Mouse (Mus musculus): Measurements from ENCODE around the gene Tepp. TPM values are rescaled to one million over a fixed set of nuclear protein-coding genes. Genes with fewer than 3 reads are reported as not detected.

The Tepp gene
- polyA plus RNA-seq, 1 experiment from 2014 or later, result 0.83 TPM

- H3K4me2 ChIP-seq (ENCODE audit: low read length), result peak overlapping the region; percentile 90
- H3K27ac ChIP-seq (replicated peaks; ENCODE audit: low read depth, low read length), result peak overlapping the region; percentile 89
- ATAC-seq (ENCODE audit: low FRiP score, low TSS enrichment) (peak; percentile 59), DNase-seq (peak; percentile 81)
- H3K4me3 ChIP-seq (replicated peaks; ENCODE audit: low read depth, low read length), result peak overlapping the region; percentile 83
- H3K36me3 ChIP-seq (ENCODE audit: control insufficient read depth, insufficient read depth, low read length), result no peaks in the 10 kb centered on the region
- no peaks in the 10 kb centered on the region for H3K27me3 ChIP-seq (ENCODE audit: control insufficient read depth, insufficient read depth, low read length)
- peaks cover 24% of the 10 kb centered on the region for H3K4me1 ChIP-seq (ENCODE audit: control insufficient read depth, insufficient read depth, low read length)
- no peaks in the 10 kb centered on the region for H3K9me3 ChIP-seq (ENCODE audit: control insufficient read depth, low read length)
- WGBS, result 1% methylated on average over 62 of the region's 62 CpGs
- H3K9ac ChIP-seq (replicated peaks; ENCODE audit: low read length), result peak overlapping the region; percentile 81
Observed at GRCm38 (mm10) chr8:95352871-95353866, 42.8 kb downstream of the Tepp start.

GRCm38 (mm10) chr8:95354606-95355005, 44.2 kb downstream of the Tepp start:
- ATAC-seq (ENCODE audit: low FRiP score, low TSS enrichment), result no peak
- H3K4me1 ChIP-seq (ENCODE audit: control insufficient read depth, insufficient read depth, low read length), result peaks cover 30% of the 10 kb centered on the region
- H3K4me2 ChIP-seq (ENCODE audit: low read length), result peak overlapping the region; percentile 90
- no peak overlapping the region for H3K4me3 ChIP-seq (replicated peaks; ENCODE audit: low read depth, low read length)
- no peaks in the 10 kb centered on the region for H3K36me3 ChIP-seq (ENCODE audit: control insufficient read depth, insufficient read depth, low read length)
- H3K9ac ChIP-seq (replicated peaks; ENCODE audit: low read length), result no peak overlapping the region
- H3K27ac ChIP-seq (replicated peaks; ENCODE audit: low read depth, low read length), result no peak overlapping the region
- WGBS, result 97% methylated on average over 2 of the region's 2 CpGs
- H3K27me3 ChIP-seq (ENCODE audit: control insufficient read depth, insufficient read depth, low read length), result no peaks in the 10 kb centered on the region
- no peak for DNase-seq
- no peaks in the 10 kb centered on the region for H3K9me3 ChIP-seq (ENCODE audit: control insufficient read depth, low read length)

GRCm38 (mm10) chr8:95358550-95359411, 48.4 kb downstream of the Tepp start:
- Histone ChIP-seq H3K4me1 (ENCODE audit: control insufficient read depth, insufficient read depth, low read length) (peaks cover 30% of the 10 kb centered on the region), H3K9ac (replicated peaks; ENCODE audit: low read length) (no peak overlapping the region), H3K27ac (replicated peaks; ENCODE audit: low read depth, low read length) (no peak overlapping the region), H3K4me2 (ENCODE audit: low read length) (no peak overlapping the region), H3K36me3 (ENCODE audit: control insufficient read depth, insufficient read depth, low read length) (no peaks in the 10 kb centered on the region), H3K9me3 (ENCODE audit: control insufficient read depth, low read length) (no peaks in the 10 kb centered on the region; the same call in 1 of the 2 replicates), H3K4me3 (replicated peaks; ENCODE audit: low read depth, low read length) (no peak overlapping the region), H3K27me3 (ENCODE audit: control insufficient read depth, insufficient read depth, low read length) (no peaks in the 10 kb centered on the region)
- DNase-seq, result no peak
- no peak for ATAC-seq (ENCODE audit: low FRiP score, low TSS enrichment)
- 55% methylated on average over 8 of the region's 8 CpGs for WGBS

- WGBS, result 47% methylated on average over 7 of the region's 7 CpGs
- Histone ChIP-seq H3K4me3 (replicated peaks; ENCODE audit: low read depth, low read length) (no peak overlapping the region), H3K4me2 (ENCODE audit: low read length) (no peak overlapping the region), H3K9me3 (ENCODE audit: control insufficient read depth, low read length) (no peaks in the 10 kb centered on the region; the same call in 1 of the 2 replicates), H3K4me1 (ENCODE audit: control insufficient read depth, insufficient read depth, low read length) (peaks cover 22% of the 10 kb centered on the region), H3K27ac (replicated peaks; ENCODE audit: low read depth, low read length) (peak overlapping the region; percentile 63), H3K36me3 (ENCODE audit: control insufficient read depth, insufficient read depth, low read length) (no peaks in the 10 kb centered on the region), H3K9ac (replicated peaks; ENCODE audit: low read length) (no peak overlapping the region; the same call in 1 of the 2 replicates), H3K27me3 (ENCODE audit: control insufficient read depth, insufficient read depth, low read length) (no peaks in the 10 kb centered on the region)
- DNase-seq, result peak; percentile 47
- ATAC-seq (ENCODE audit: low FRiP score, low TSS enrichment), result no peak
Observed at GRCm38 (mm10) chr8:95360181-95361015, 50.0 kb downstream of the Tepp start.

- no peak for ATAC-seq (ENCODE audit: low FRiP score, low TSS enrichment)
- no peaks in the 10 kb centered on the region for H3K27me3 ChIP-seq (ENCODE audit: control insufficient read depth, insufficient read depth, low read length)
- peaks cover 20% of the 10 kb centered on the region for H3K4me1 ChIP-seq (ENCODE audit: control insufficient read depth, insufficient read depth, low read length)
- no peak overlapping the region for H3K4me2 ChIP-seq (ENCODE audit: low read length)
- H3K36me3 ChIP-seq (ENCODE audit: control insufficient read depth, insufficient read depth, low read length), result no peaks in the 10 kb centered on the region
- WGBS, result 71% methylated on average over 3 of the region's 3 CpGs
- 0 out of 2 replicates have a peak overlapping the region, but pooled peaks have one; percentile 63 for H3K27ac ChIP-seq (replicated peaks; ENCODE audit: low read depth, low read length)
- H3K9ac ChIP-seq (replicated peaks; ENCODE audit: low read length), result no peak overlapping the region
- no peak overlapping the region for H3K4me3 ChIP-seq (replicated peaks; ENCODE audit: low read depth, low read length)
- DNase-seq, result no peak
- H3K9me3 ChIP-seq (ENCODE audit: control insufficient read depth, low read length), result no peaks in the 10 kb centered on the region; the same call in 1 of the 2 replicates
Observed at GRCm38 (mm10) chr8:95361016-95361341, 50.6 kb downstream of the Tepp start.

- 78% methylated on average over 6 of the region's 6 CpGs for WGBS
- Histone ChIP-seq H3K9ac (replicated peaks; ENCODE audit: low read length) (no peak overlapping the region), H3K4me1 (ENCODE audit: control insufficient read depth, insufficient read depth, low read length) (peaks cover 19% of the 10 kb centered on the region), H3K27ac (replicated peaks; ENCODE audit: low read depth, low read length) (no peak overlapping the region), H3K4me3 (replicated peaks; ENCODE audit: low read depth, low read length) (no peak overlapping the region), H3K9me3 (ENCODE audit: control insufficient read depth, low read length) (no peaks in the 10 kb centered on the region; the same call in 1 of the 2 replicates), H3K27me3 (ENCODE audit: control insufficient read depth, insufficient read depth, low read length) (no peaks in the 10 kb centered on the region), H3K4me2 (ENCODE audit: low read length) (no peak overlapping the region), H3K36me3 (ENCODE audit: control insufficient read depth, insufficient read depth, low read length) (no peaks in the 10 kb centered on the region)
- DNase-seq, result no peak
- ATAC-seq (ENCODE audit: low FRiP score, low TSS enrichment), result no peak
Observed at GRCm38 (mm10) chr8:95362272-95362671, 51.9 kb downstream of the Tepp start.

- Histone ChIP-seq H3K36me3 (ENCODE audit: control insufficient read depth, insufficient read depth, low read length) (peaks cover 11% of the 10 kb centered on the region), H3K4me1 (ENCODE audit: control insufficient read depth, insufficient read depth, low read length) (peaks cover 19% of the 10 kb centered on the region), H3K9ac (replicated peaks; ENCODE audit: low read length) (no peak overlapping the region), H3K4me2 (ENCODE audit: low read length) (no peak overlapping the region), H3K9me3 (ENCODE audit: control insufficient read depth, low read length) (no peaks in the 10 kb centered on the region; the same call in 1 of the 2 replicates), H3K27ac (replicated peaks; ENCODE audit: low read depth, low read length) (no peak overlapping the region), H3K27me3 (ENCODE audit: control insufficient read depth, insufficient read depth, low read length) (no peaks in the 10 kb centered on the region), H3K4me3 (replicated peaks; ENCODE audit: low read depth, low read length) (no peak overlapping the region)
- 97% methylated on average over 2 of the region's 2 CpGs for WGBS
- no peak for DNase-seq
- no peak for ATAC-seq (ENCODE audit: low FRiP score, low TSS enrichment)
Observed at GRCm38 (mm10) chr8:95363849-95364248, 53.5 kb downstream of the Tepp start.
